Mouse (Mus musculus): ENCODE results near the gene Slc25a47. TPM values are rescaled to one million over a fixed set of nuclear protein-coding genes. Genes with fewer than 3 reads are reported as not detected.

The Slc25a47 gene
- polyA plus RNA-seq, 1 experiment from 2014 or later, result 7.4 TPM

DNA sequence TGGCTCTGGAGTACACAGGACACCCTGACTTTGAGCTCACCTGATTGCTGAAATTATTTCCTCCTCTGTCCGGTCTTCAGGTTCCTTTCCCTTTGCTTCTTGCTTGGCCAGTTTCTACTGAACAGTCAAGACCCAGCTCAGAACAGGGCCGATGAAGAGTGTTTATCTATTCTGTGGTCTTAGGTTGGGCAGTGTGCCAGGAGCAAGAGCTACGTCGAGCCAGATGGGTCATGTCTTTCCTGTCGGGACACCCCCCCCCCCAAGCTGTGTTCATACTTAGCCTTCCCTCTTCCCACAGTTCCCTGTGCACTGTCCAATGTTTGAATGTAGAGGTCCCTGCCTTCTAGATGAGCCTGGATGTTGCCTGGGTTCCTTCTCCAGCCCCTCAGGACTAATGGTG lies 65.5 kb downstream of the Slc25a47 start:
- Histone ChIP-seq H3K36me3 (no peaks in the 10 kb centered on the region), H3K4me2 (no peak overlapping the region), H3K4me1 (replicated peaks) (peaks cover 28% of the 10 kb centered on the region), H3K27me3 (no peaks in the 10 kb centered on the region), H3K4me3 (no peak overlapping the region), H3K27ac (replicated peaks) (no peak overlapping the region), H3K9me3 (no peaks in the 10 kb centered on the region), H3K9ac (no peak overlapping the region)
- ATAC-seq (ENCODE audit: low FRiP score, low read depth), result no peak
- WGBS, result 72% methylated on average over 5 of the region's 5 CpGs

DNA sequence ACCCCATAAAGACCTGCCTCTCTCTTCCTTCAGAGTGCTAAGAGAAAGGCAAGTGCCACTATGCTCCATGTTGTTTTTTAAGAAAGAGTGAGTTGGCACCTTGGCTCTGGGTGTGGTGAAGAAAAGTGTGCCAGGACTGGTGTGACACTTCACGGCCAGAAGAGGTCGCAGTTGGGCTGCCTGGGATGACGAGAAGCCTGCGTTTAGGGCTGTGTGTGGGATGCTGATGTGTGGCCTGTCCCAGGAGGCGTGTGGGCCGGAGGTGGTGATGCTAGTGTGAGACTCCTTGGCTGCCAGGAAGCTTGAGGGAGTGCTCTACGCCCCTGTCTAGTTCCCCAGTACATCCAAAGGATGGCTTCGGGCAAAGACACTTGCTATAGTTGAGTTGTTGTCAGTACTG lies 67.1 kb downstream of the Slc25a47 start:
- Histone ChIP-seq H3K36me3 (no peaks in the 10 kb centered on the region), H3K4me3 (no peak overlapping the region), H3K9me3 (no peaks in the 10 kb centered on the region), H3K27me3 (no peaks in the 10 kb centered on the region), H3K4me1 (replicated peaks) (peaks cover 37% of the 10 kb centered on the region), H3K4me2 (no peak overlapping the region), H3K9ac (no peak overlapping the region), H3K27ac (replicated peaks) (no peak overlapping the region)
- ATAC-seq (ENCODE audit: low FRiP score, low read depth), result no peak
- 18% methylated on average over 8 of the region's 8 CpGs for WGBS

GRCm38 (mm10) chr12:108903600-108904275 lies 67.9 kb downstream of the Slc25a47 start:
- H3K27me3 ChIP-seq, result no peaks in the 10 kb centered on the region
- no peaks in the 10 kb centered on the region for H3K36me3 ChIP-seq
- H3K9ac ChIP-seq, result no peak overlapping the region
- ATAC-seq (ENCODE audit: low FRiP score, low read depth), result peak; percentile 58
- H3K9me3 ChIP-seq, result no peaks in the 10 kb centered on the region
- H3K4me2 ChIP-seq, result no peak overlapping the region; the same call in 1 of the 2 replicates
- peak overlapping the region; percentile 45; the same call in 1 of the 2 replicates for H3K27ac ChIP-seq (replicated peaks)
- no peak overlapping the region for H3K4me3 ChIP-seq
- peaks cover 45% of the 10 kb centered on the region for H3K4me1 ChIP-seq (replicated peaks)
- WGBS, result 54% methylated on average over 8 of the region's 8 CpGs

DNA sequence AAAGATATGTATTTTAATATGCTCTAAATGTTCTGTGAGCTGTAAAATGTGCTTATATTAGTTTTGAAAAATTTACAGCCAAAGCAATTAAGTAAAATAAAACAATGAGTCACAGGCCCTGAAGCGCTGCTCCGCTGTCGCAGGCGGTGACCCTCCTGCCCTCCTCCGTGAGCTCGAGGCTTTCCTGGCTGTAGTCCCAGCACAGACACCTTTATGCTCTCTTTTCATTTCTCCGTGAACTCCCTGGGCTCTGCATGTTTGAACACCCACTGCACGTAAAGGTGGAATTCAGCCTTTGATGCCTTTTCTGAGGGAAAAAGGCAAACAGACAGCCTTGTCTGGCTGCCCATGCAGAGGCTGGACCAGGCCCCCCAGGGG lies 68.4 kb downstream of the Slc25a47 start:
- Histone ChIP-seq H3K4me3 (no peak overlapping the region), H3K4me1 (replicated peaks) (peaks cover 49% of the 10 kb centered on the region), H3K9me3 (no peaks in the 10 kb centered on the region), H3K4me2 (no peak overlapping the region; the same call in 1 of the 2 replicates), H3K27ac (replicated peaks) (peak overlapping the region; percentile 45), H3K9ac (no peak overlapping the region), H3K27me3 (no peaks in the 10 kb centered on the region), H3K36me3 (no peaks in the 10 kb centered on the region)
- ATAC-seq (ENCODE audit: low FRiP score, low read depth), result no peak
- WGBS, result 32% methylated on average over 8 of the region's 8 CpGs

GRCm38 (mm10) chr12:108905620-108906302 lies 69.9 kb downstream of the Slc25a47 start:
- no peak overlapping the region for H3K27ac ChIP-seq (replicated peaks)
- H3K27me3 ChIP-seq, result no peaks in the 10 kb centered on the region
- WGBS, result 20% methylated on average over 14 of the region's 14 CpGs
- no peak overlapping the region for H3K4me2 ChIP-seq
- H3K36me3 ChIP-seq, result no peaks in the 10 kb centered on the region
- no peaks in the 10 kb centered on the region for H3K9me3 ChIP-seq
- ATAC-seq (ENCODE audit: low FRiP score, low read depth), result no peak
- H3K9ac ChIP-seq, result no peak overlapping the region
- H3K4me3 ChIP-seq, result no peak overlapping the region
- H3K4me1 ChIP-seq (replicated peaks), result peaks cover 57% of the 10 kb centered on the region

- ATAC-seq (ENCODE audit: low FRiP score, low read depth), result no peak
- Histone ChIP-seq H3K9me3 (no peaks in the 10 kb centered on the region), H3K4me1 (replicated peaks) (peaks cover 57% of the 10 kb centered on the region), H3K27me3 (no peaks in the 10 kb centered on the region), H3K4me3 (no peak overlapping the region), H3K36me3 (no peaks in the 10 kb centered on the region), H3K9ac (no peak overlapping the region), H3K4me2 (no peak overlapping the region; the same call in 1 of the 2 replicates), H3K27ac (replicated peaks) (no peak overlapping the region)
- WGBS, result 32% methylated on average over 12 of the region's 12 CpGs
Observed at GRCm38 (mm10) chr12:108906398-108906797, 70.6 kb downstream of the Slc25a47 start.

MicroRNA genes within 50 kb of the gene (microRNA counts, 519-probe panel; counts per million panel counts)
- not detected for microRNA mmu-miR-345-3p
- 2,550 counts per million, percentile 42 among the panel's probes with 10 or more counts for microRNA mmu-miR-345-5p

Small RNA genes lying within 50 kb of the gene (microRNA-seq; reads per million reads assigned to microRNA genes)
- gene Mir345, result 83.5 reads per million, percentile 49 among the genes with 10 or more reads in this experiment

Other genes starting within 250 kb of the Slc25a47 start
- gene Degs2, start 133.7 kb upstream of the Slc25a47 start, polyA plus RNA-seq (2015; fragmentation: Nextera tagmentation; extraction: Ambion mirVana), result 2.4 and 3.2 TPM in 2 replicates
- gene Yy1, start 43.1 kb upstream of the Slc25a47 start, polyA plus RNA-seq (2015; fragmentation: Nextera tagmentation; extraction: Ambion mirVana), result 13.4 and 15.1 TPM in 2 replicates
- 19.0 and 20.7 TPM in 2 replicates for gene Slc25a29, start 163 bp upstream of the Slc25a47 start, polyA plus RNA-seq (2015; fragmentation: Nextera tagmentation; extraction: Ambion mirVana)
- 4.6 and 6.0 TPM in 2 replicates for gene Wdr25, start 57.6 kb downstream of the Slc25a47 start, polyA plus RNA-seq (2015; fragmentation: Nextera tagmentation; extraction: Ambion mirVana)
- gene Wars, start 58.1 kb downstream of the Slc25a47 start, polyA plus RNA-seq (2015; fragmentation: Nextera tagmentation; extraction: Ambion mirVana), result 101 and 105 TPM in 2 replicates
- 31.0 and 37.3 TPM in 2 replicates for gene Begain, start 232.2 kb downstream of the Slc25a47 start, polyA plus RNA-seq (2015; fragmentation: Nextera tagmentation; extraction: Ambion mirVana)

Data from hindbrain, embryonic 15.5 days (tissue).